Mouse (Mus musculus) limb, embryonic 14.5 days (tissue): ENCODE data around the gene Ppp1r3d. TPM values are rescaled to one million over a fixed set of nuclear protein-coding genes. Genes with fewer than 3 reads are reported as not detected.
A peak's percentile ranks its signal among the peaks of the same experiment; 100 is the strongest.

Experiments used
- ATAC-seq: fragments of 200-750 bp; cut with Nextera tagmentation; 2 replicates; pipeline ENCODE4 v1.8.0; 2017; ENCODE audit warnings: low read depth, moderate number of reproducible peaks, moderate TSS enrichment; ENCODE audit not compliant: low FRiP score
- DNase-seq: peaks from one replicate; pipeline ENCODE4 v3.0.0-alpha.2; 2015; ENCODE audit warnings: low spot score
- H3K27ac ChIP-seq: fragments of 300-500 bp; sonication (generic); replicated peaks from 2 replicates; pipeline ENCODE4 v1.5.1; 2014; ENCODE audit warnings: low read depth, mild to moderate bottlenecking, low read length, moderate library complexity, mixed read lengths
- H3K27me3 ChIP-seq: fragments of 300-500 bp; sonication (generic); 2 replicates; pipeline ENCODE4 v1.6.1; 2014; ENCODE audit warnings: low read length, mixed read lengths; ENCODE audit not compliant: control insufficient read depth, insufficient read depth
- H3K36me3 ChIP-seq: fragments of 300-500 bp; sonication (generic); 2 replicates; pipeline ENCODE4 v1.6.1; 2014; ENCODE audit warnings: mild to moderate bottlenecking, low read length, moderate library complexity, mixed read lengths; ENCODE audit not compliant: control insufficient read depth, insufficient read depth
- H3K4me1 ChIP-seq: fragments of 300-500 bp; sonication (generic); 2 replicates; pipeline ENCODE4 v1.6.1; 2014; ENCODE audit warnings: antibody characterized with exemption, low read length, mixed read lengths; ENCODE audit not compliant: control insufficient read depth, insufficient read depth
- H3K4me2 ChIP-seq: fragments of 300-500 bp; sonication (generic); replicated peaks from 2 replicates; pipeline ENCODE4 v1.6.1; 2014; ENCODE audit warnings: low read depth, mild to moderate bottlenecking, low read length, moderate library complexity; ENCODE audit not compliant: severe bottlenecking
- H3K4me3 ChIP-seq: fragments of 300-500 bp; sonication (generic); replicated peaks from 2 replicates; pipeline ENCODE4 v1.5.1; 2014; ENCODE audit warnings: low read length
- H3K9ac ChIP-seq: fragments of 300-500 bp; sonication (generic); 2 replicates; pipeline ENCODE4 v1.6.1; 2014; ENCODE audit warnings: mild to moderate bottlenecking, low read depth, low read length, moderate library complexity; ENCODE audit not compliant: severe bottlenecking
- H3K9me3 ChIP-seq: fragments of 300-500 bp; sonication (generic); 2 replicates; pipeline ENCODE4 v1.6.1; 2016; ENCODE audit warnings: low read length; ENCODE audit not compliant: control insufficient read depth
- POLR2A ChIP-seq: fragments of 200-500 bp; IDR thresholded peaks from 2 replicates; pipeline ENCODE4 v1.8.0; 2012; ENCODE audit warnings: inconsistent platforms, mild to moderate bottlenecking, moderate library complexity, borderline replicate concordance; ENCODE audit not compliant: insufficient read depth, insufficient read length; ENCODE audit errors: extremely low read depth
- WGBS: fragments of 180-500 bp; shearing (Covaris S2); extraction: QIAGEN DNeasy Blood & Tissue Kit; methylation state at CpG from one replicate; pipeline ENCODE4 v1.1.7; 2014; 5-methylcytosine and 5-hydroxymethylcytosine counted together
- polyA plus RNA-seq, 2 experiments: library from polyadenylated mRNA; depleted of rRNA in 1 of 2; stranded (reverse) in 1 of 2; unstranded in 1 of 2; fragments of >200 nt; fragmentation: Nextera tagmentation in 1 of 2; extraction: Ambion mirVana in 1 of 2; gene quantifications; 2 replicates each; pipeline versions ENCODE4 v1.2.1 to v1.2.3; 2012 to 2014

Gene Ppp1r3d
- polyA plus RNA-seq, 2 experiments, result 3.1 to 4.0 TPM

- peak overlapping the region; percentile 59 for H3K9ac ChIP-seq
- 15% methylated on average over 60 of the region's 75 CpGs for WGBS
- H3K4me1 ChIP-seq, result peaks cover 12% of the 10 kb centered on the region
- DNase-seq, result no peak
- peak overlapping the region; percentile 62 for H3K4me3 ChIP-seq
- peak overlapping the region; percentile 99 for H3K4me2 ChIP-seq
- no peak overlapping the region for H3K27ac ChIP-seq
- ATAC-seq, result 0 out of 2 replicates have a peak, but pooled peaks have one; percentile 10
- no peak for TF ChIP-seq POLR2A
- H3K36me3 ChIP-seq, result peaks cover 6% of the 10 kb centered on the region; the same call in 1 of the 2 replicates
- peaks cover 19% of the 10 kb centered on the region for H3K27me3 ChIP-seq
- H3K9me3 ChIP-seq, result no peaks in the 10 kb centered on the region
Observed at GRCm38 (mm10) chr2:178413481-178414260, 601 bp downstream of the Ppp1r3d start.

DNA sequence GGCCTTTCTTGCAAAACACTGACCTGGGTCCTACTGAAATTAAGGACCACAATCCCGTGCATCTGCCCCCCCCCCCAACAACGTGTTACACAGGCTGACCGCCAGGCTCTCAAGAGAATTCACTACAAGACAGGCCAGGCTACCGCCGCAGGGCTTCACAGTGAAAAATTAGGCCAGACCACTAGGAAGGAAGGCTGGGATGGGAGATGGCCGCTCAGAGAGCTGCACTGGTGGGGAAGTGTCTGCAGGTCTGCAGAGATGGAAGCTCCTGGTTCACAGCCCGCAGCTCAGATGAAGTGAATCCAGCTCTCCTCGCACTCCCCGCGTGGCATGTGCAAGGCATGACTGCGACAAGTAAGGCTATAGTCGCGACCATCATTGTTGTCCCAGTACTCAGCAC is 1.2 kb downstream of the Ppp1r3d start:
- H3K27ac ChIP-seq, result no peak overlapping the region
- WGBS, result 55% methylated on average over 13 of the region's 13 CpGs
- H3K9me3 ChIP-seq, result no peaks in the 10 kb centered on the region
- H3K4me3 ChIP-seq, result peak overlapping the region; percentile 62; the same call in 1 of the 2 replicates
- H3K4me2 ChIP-seq, result peak overlapping the region; percentile 99
- H3K36me3 ChIP-seq, result peaks cover 4% of the 10 kb centered on the region; the same call in 1 of the 2 replicates
- H3K27me3 ChIP-seq, result peaks cover 19% of the 10 kb centered on the region
- DNase-seq (no peak), ATAC-seq (no peak)
- H3K4me1 ChIP-seq, result peaks cover 12% of the 10 kb centered on the region
- H3K9ac ChIP-seq, result no peak overlapping the region
- TF ChIP-seq POLR2A, result no peak

GRCm38 (mm10) chr2:178412598-178412997 is 1.7 kb downstream of the Ppp1r3d start:
- H3K27ac ChIP-seq, result no peak overlapping the region
- no peaks in the 10 kb centered on the region for H3K36me3 ChIP-seq
- no peak for TF ChIP-seq POLR2A
- H3K4me3 ChIP-seq, result no peak overlapping the region
- peaks cover 12% of the 10 kb centered on the region for H3K4me1 ChIP-seq
- H3K4me2 ChIP-seq, result no peak overlapping the region
- ATAC-seq, result no peak; the same call in 1 of the 2 replicates
- WGBS, result 60% methylated on average over 6 of the region's 6 CpGs
- peaks cover 19% of the 10 kb centered on the region for H3K27me3 ChIP-seq
- DNase-seq, result peak; percentile 48
- H3K9ac ChIP-seq, result no peak overlapping the region
- no peaks in the 10 kb centered on the region for H3K9me3 ChIP-seq

GRCm38 (mm10) chr2:178410286-178410685 is 4.0 kb downstream of the Ppp1r3d start:
- H3K4me2 ChIP-seq, result no peak overlapping the region
- 71% methylated on average over 6 of the region's 6 CpGs for WGBS
- no peak overlapping the region for H3K27ac ChIP-seq
- H3K4me3 ChIP-seq, result no peak overlapping the region
- H3K27me3 ChIP-seq, result peaks cover 19% of the 10 kb centered on the region
- H3K4me1 ChIP-seq, result peaks cover 9% of the 10 kb centered on the region
- no peak for ATAC-seq
- no peak for TF ChIP-seq POLR2A
- no peak overlapping the region for H3K9ac ChIP-seq
- no peaks in the 10 kb centered on the region for H3K9me3 ChIP-seq
- no peak for DNase-seq
- H3K36me3 ChIP-seq, result no peaks in the 10 kb centered on the region

GRCm38 (mm10) chr2:178409024-178409423 is 5.2 kb downstream of the Ppp1r3d start:
- ATAC-seq, result no peak
- Histone ChIP-seq H3K9ac (no peak overlapping the region), H3K4me1 (0 out of 2 replicates have a peak, but pooled peaks cover 3% of the 10 kb centered on the region), H3K4me2 (no peak overlapping the region), H3K27me3 (peaks cover 17% of the 10 kb centered on the region), H3K4me3 (no peak overlapping the region), H3K27ac (no peak overlapping the region), H3K9me3 (no peaks in the 10 kb centered on the region), H3K36me3 (no peaks in the 10 kb centered on the region)
- 53% methylated on average over 1 of the region's 1 CpGs for WGBS
- DNase-seq, result no peak
- no peak for TF ChIP-seq POLR2A
